Mouse (Mus musculus) forebrain, embryonic 15.5 days (tissue): ENCODE data around the gene Col8a2. TPM values are rescaled to one million over a fixed set of nuclear protein-coding genes. Genes with fewer than 3 reads are reported as not detected.

Experiments
- ATAC-seq: fragments of 200-750 bp; cut with Nextera tagmentation; replicated peaks from 2 replicates; pipeline ENCODE4 v1.8.0; 2017; ENCODE audit warnings: mild to moderate bottlenecking, moderate TSS enrichment, moderate library complexity
- H3K27ac ChIP-seq: fragments of 300-500 bp; sonication (generic); replicated peaks from 2 replicates; pipeline ENCODE4 v1.5.1; 2015; ENCODE audit warnings: mild to moderate bottlenecking, inconsistent platforms
- H3K27me3 ChIP-seq: fragments of 300-500 bp; sonication (generic); 2 replicates; pipeline ENCODE4 v1.6.1; 2015; ENCODE audit warnings: inconsistent platforms
- H3K36me3 ChIP-seq: fragments of 300-500 bp; sonication (generic); 2 replicates; pipeline ENCODE4 v1.6.1; 2015; ENCODE audit warnings: mild to moderate bottlenecking, inconsistent platforms
- H3K4me1 ChIP-seq: fragments of 300-500 bp; sonication (generic); 2 replicates; pipeline ENCODE4 v1.6.1; 2015; ENCODE audit warnings: inconsistent platforms
- H3K4me2 ChIP-seq: fragments of 300-500 bp; sonication (generic); replicated peaks from 2 replicates; pipeline ENCODE4 v1.6.1; 2015; ENCODE audit warnings: mild to moderate bottlenecking, inconsistent platforms
- H3K4me3 ChIP-seq: fragments of 300-500 bp; sonication (generic); 2 replicates; pipeline ENCODE4 v1.5.1; 2015; ENCODE audit warnings: mild to moderate bottlenecking, inconsistent platforms
- H3K9ac ChIP-seq: fragments of 300-500 bp; sonication (generic); replicated peaks from 2 replicates; pipeline ENCODE4 v1.6.1; 2015; ENCODE audit warnings: mild to moderate bottlenecking, inconsistent platforms
- H3K9me3 ChIP-seq: fragments of 300-500 bp; sonication (generic); 2 replicates; pipeline ENCODE4 v1.6.1; 2016; ENCODE audit warnings: inconsistent platforms
- WGBS: fragments of 180-500 bp; shearing (Covaris S2); methylation state at CpG from one replicate; pipeline ENCODE4 v1.1.7; 2015; ENCODE audit warnings: mixed read lengths; 5-methylcytosine and 5-hydroxymethylcytosine counted together
- polyA plus RNA-seq: library from polyadenylated mRNA; unstranded; fragments of >200 nt; fragmentation: Nextera tagmentation; extraction: Ambion mirVana; gene quantifications from 2 replicates; pipeline ENCODE4 v1.2.1, GENCODE M21; 2015

Col8a2 gene
- polyA plus RNA-seq, 1 experiment from 2014 or later: 3.0 TPM

- Histone ChIP-seq H3K9me3 (no peaks in the 10 kb centered on the region), H3K4me1 (peaks cover 26% of the 10 kb centered on the region), H3K4me3 (no peak within 1 kb of the TSS), H3K4me2 (peak within 1 kb of the TSS; percentile 23), H3K36me3 (no peaks in the 10 kb centered on the region), H3K27ac (0 out of 2 replicates have a peak within 1 kb of the TSS, but pooled peaks have one; percentile 21), H3K9ac (0 out of 2 replicates have a peak within 1 kb of the TSS, but pooled peaks have one; percentile 7), H3K27me3 (no peaks in the 10 kb centered on the region)
- WGBS: 9% methylated on average over 23 of the region's 23 CpGs
- no peak for ATAC-seq
Measured at GRCm38 (mm10) chr4:126325281-126325861, 38.8 kb downstream of the Col8a2 start, which contains the start of gene Tekt2. Tekt2 (minus strand) TSS chr4:126325688.

- H3K9ac ChIP-seq: no peak overlapping the region
- H3K9me3 ChIP-seq: no peaks in the 10 kb centered on the region
- H3K4me3 ChIP-seq: no peak overlapping the region
- 18% methylated on average over 6 of the region's 6 CpGs for WGBS
- H3K4me2 ChIP-seq: no peak overlapping the region
- no peak overlapping the region for H3K27ac ChIP-seq
- H3K36me3 ChIP-seq: no peaks in the 10 kb centered on the region
- no peaks in the 10 kb centered on the region for H3K27me3 ChIP-seq
- H3K4me1 ChIP-seq: peaks cover 20% of the 10 kb centered on the region
- ATAC-seq: no peak
Measured at GRCm38 (mm10) chr4:126326036-126326435, 39.4 kb downstream of the Col8a2 start.

GRCm38 (mm10) chr4:126330295-126330694, 43.7 kb downstream of the Col8a2 start:
- no peak overlapping the region for H3K4me2 ChIP-seq
- no peak for ATAC-seq
- 95% methylated on average over 4 of the region's 4 CpGs for WGBS
- no peak overlapping the region for H3K4me3 ChIP-seq
- H3K4me1 ChIP-seq: peaks cover 3% of the 10 kb centered on the region
- H3K27me3 ChIP-seq: no peaks in the 10 kb centered on the region
- no peaks in the 10 kb centered on the region for H3K9me3 ChIP-seq
- H3K9ac ChIP-seq: no peak overlapping the region
- no peaks in the 10 kb centered on the region for H3K36me3 ChIP-seq
- H3K27ac ChIP-seq: no peak overlapping the region

GRCm38 (mm10) chr4:126331751-126332150, 45.2 kb downstream of the Col8a2 start:
- Histone ChIP-seq H3K36me3 (no peaks in the 10 kb centered on the region), H3K4me1 (no peaks in the 10 kb centered on the region), H3K9ac (no peak overlapping the region), H3K9me3 (no peaks in the 10 kb centered on the region), H3K4me2 (no peak overlapping the region), H3K27ac (no peak overlapping the region), H3K27me3 (no peaks in the 10 kb centered on the region), H3K4me3 (no peak overlapping the region)
- WGBS: 88% methylated on average over 1 of the region's 1 CpGs
- ATAC-seq: no peak

- Histone ChIP-seq H3K27ac (no peak overlapping the region), H3K4me1 (no peaks in the 10 kb centered on the region), H3K27me3 (no peaks in the 10 kb centered on the region), H3K9ac (no peak overlapping the region), H3K9me3 (no peaks in the 10 kb centered on the region), H3K4me3 (no peak overlapping the region), H3K4me2 (no peak overlapping the region), H3K36me3 (no peaks in the 10 kb centered on the region)
- 54% methylated on average over 3 of the region's 3 CpGs for WGBS
- no peak for ATAC-seq
Measured at GRCm38 (mm10) chr4:126332358-126332757, 45.8 kb downstream of the Col8a2 start.

- no peak overlapping the region for H3K9ac ChIP-seq
- ATAC-seq: no peak
- WGBS: 75% methylated on average over 4 of the region's 4 CpGs
- no peak overlapping the region for H3K4me2 ChIP-seq
- H3K4me3 ChIP-seq: no peak overlapping the region
- no peaks in the 10 kb centered on the region for H3K9me3 ChIP-seq
- no peak overlapping the region for H3K27ac ChIP-seq
- H3K36me3 ChIP-seq: 0 out of 2 replicates have a peak, but pooled peaks cover 5% of the 10 kb centered on the region
- no peaks in the 10 kb centered on the region for H3K4me1 ChIP-seq
- no peaks in the 10 kb centered on the region for H3K27me3 ChIP-seq
Measured at GRCm38 (mm10) chr4:126339461-126339860, 52.9 kb downstream of the Col8a2 start.

- H3K36me3 ChIP-seq: peaks cover 24% of the 10 kb centered on the region
- no peak for ATAC-seq
- H3K4me3 ChIP-seq: no peak overlapping the region
- H3K4me2 ChIP-seq: no peak overlapping the region
- H3K27ac ChIP-seq: no peak overlapping the region
- no peaks in the 10 kb centered on the region for H3K4me1 ChIP-seq
- no peaks in the 10 kb centered on the region for H3K9me3 ChIP-seq
- no peak overlapping the region for H3K9ac ChIP-seq
- 90% methylated on average over 4 of the region's 4 CpGs for WGBS
- H3K27me3 ChIP-seq: no peaks in the 10 kb centered on the region
Measured at GRCm38 (mm10) chr4:126343451-126343850, 56.9 kb downstream of the Col8a2 start.

- H3K4me2 ChIP-seq: no peak overlapping the region
- H3K4me1 ChIP-seq: no peaks in the 10 kb centered on the region
- ATAC-seq: no peak
- peaks cover 39% of the 10 kb centered on the region for H3K36me3 ChIP-seq
- no peak overlapping the region for H3K9ac ChIP-seq
- H3K27ac ChIP-seq: no peak overlapping the region
- H3K27me3 ChIP-seq: no peaks in the 10 kb centered on the region
- 98% methylated on average over 1 of the region's 1 CpGs for WGBS
- no peak overlapping the region for H3K4me3 ChIP-seq
- no peaks in the 10 kb centered on the region for H3K9me3 ChIP-seq
Measured at GRCm38 (mm10) chr4:126360069-126360468, 73.5 kb downstream of the Col8a2 start.

Other genes starting within 250 kb of the Col8a2 start
- 113 TPM in 2 replicates for gene Mrps15, start 239.9 kb upstream of the Col8a2 start, polyA plus RNA-seq
- 35.3 TPM in 2 replicates for gene Oscp1, start 228.2 kb upstream of the Col8a2 start, polyA plus RNA-seq
- gene Lsm10, start 190.2 kb upstream of the Col8a2 start, polyA plus RNA-seq: 58.9 and 63.8 TPM in 2 replicates
- 35.3 and 35.4 TPM in 2 replicates for gene Stk40, start 182.8 kb upstream of the Col8a2 start, polyA plus RNA-seq
- gene Eva1b, start 139.0 kb upstream of the Col8a2 start, polyA plus RNA-seq: 9.2 and 10.1 TPM in 2 replicates
- 0.86 and 0.88 TPM in 2 replicates for gene Sh3d21, start 123.3 kb upstream of the Col8a2 start, polyA plus RNA-seq
- gene Thrap3, start 84.0 kb upstream of the Col8a2 start, polyA plus RNA-seq: 179 and 185 TPM in 2 replicates
- 76.8 and 79.6 TPM in 2 replicates for gene Map7d1, start 30.4 kb upstream of the Col8a2 start, polyA plus RNA-seq
- 175 and 182 TPM in 2 replicates for gene Trappc3, start 24.5 kb upstream of the Col8a2 start, polyA plus RNA-seq
- 81.9 and 85.3 TPM in 2 replicates for gene Adprhl2, start 34.9 kb downstream of the Col8a2 start, polyA plus RNA-seq
- 12.7 and 16.0 TPM in 2 replicates for gene Tekt2, start 38.9 kb downstream of the Col8a2 start, polyA plus RNA-seq
- 16.3 and 19.9 TPM in 2 replicates for gene Ago3, start 142.8 kb downstream of the Col8a2 start, polyA plus RNA-seq
- 15.3 and 17.2 TPM in 2 replicates for gene Ago1, start 181.8 kb downstream of the Col8a2 start, polyA plus RNA-seq
- gene Ago4, start 246.7 kb downstream of the Col8a2 start, polyA plus RNA-seq: 8.6 and 10.2 TPM in 2 replicates